ENCODE assay signal across 25 mouse cellular contexts in the genomic region with DNA sequence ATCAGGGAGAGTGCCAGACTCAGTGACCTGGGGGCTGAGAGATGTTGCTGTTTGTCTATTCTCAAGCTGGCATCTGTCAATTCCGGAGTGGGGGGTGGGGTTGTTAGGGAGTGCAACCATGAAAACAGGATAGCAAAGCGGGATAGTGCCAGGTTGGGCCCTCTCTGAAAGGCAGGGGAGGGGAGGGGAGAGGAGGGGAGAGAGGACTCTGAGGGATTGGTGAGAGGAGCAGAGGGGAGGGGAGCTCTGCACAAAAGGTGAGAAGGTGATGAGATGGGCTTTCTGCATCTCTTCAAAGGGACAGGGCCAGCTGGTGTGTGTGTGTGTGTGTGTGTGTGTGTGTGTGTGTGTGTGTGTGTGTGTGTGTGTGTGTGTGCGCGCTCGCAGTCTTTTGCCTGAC.
DNase-seq lines count a peak whose midpoint lies in the region; ATAC-seq and TF ChIP-seq lines count a peak whose summit lies in the region.
"Had no signal": no experiment of that assay in that cellular context is flagged by ENCODE, and none has a peak within 500 bp of the region (broad histone marks: within the 10 kb centered on the region; RNA-seq: fewer than 3 reads in every experiment).

No protein-coding gene starts in this region.

- no peaks in the 10 kb centered on the region for H3K4me1 ChIP-seq in forebrain, embryonic 11.5 days (replicated peaks; ENCODE audit: control insufficient read depth, insufficient read depth, low read length)
- H3K4me1 ChIP-seq in forebrain, embryonic 14.5 days (ENCODE audit: control insufficient read depth, insufficient read depth, low read length): no peaks in the 10 kb centered on the region
- H3K4me1 ChIP-seq in midbrain, embryonic 12.5 days: no peaks in the 10 kb centered on the region
- no peaks in the 10 kb centered on the region for H3K4me1 ChIP-seq in midbrain, embryonic 14.5 days (ENCODE audit: control insufficient read depth, insufficient read depth, low read length)
- H3K4me1 ChIP-seq: embryonic facial prominence, embryonic 12.5 days; embryonic facial prominence, embryonic 15.5 days; forebrain, embryonic 12.5 days; heart, embryonic 13.5 days had no signal

- 67% methylated on average over 3 of the region's 5 CpGs for WGBS in forebrain, embryonic 11.5 days
- WGBS in forebrain, embryonic 14.5 days: 75% methylated on average over 5 of the region's 5 CpGs
- WGBS in midbrain, embryonic 12.5 days: 25% methylated on average over 2 of the region's 5 CpGs
- WGBS in midbrain, embryonic 14.5 days: 79% methylated on average over 5 of the region's 5 CpGs

- peak; percentile 64; the same call in 1 of the 2 replicates for ATAC-seq in forebrain, embryonic 11.5 days (replicated peaks; ENCODE audit: low FRiP score)
- ATAC-seq in forebrain, embryonic 14.5 days: no peak
- 0 out of 2 replicates have a peak, but pooled peaks have one; percentile 23 for ATAC-seq in midbrain, embryonic 12.5 days (ENCODE audit: low FRiP score, low read depth)
- no peak for ATAC-seq in midbrain, embryonic 14.5 days (ENCODE audit: low FRiP score, low TSS enrichment)
- ATAC-seq: CD4-positive, CD25-positive, alpha-beta regulatory T cell, adult 4 months; forebrain, embryonic 16.5 days; hindbrain, postnatal 0 days; inflammation-experienced regulatory T-cells, adult 6 months; intestine, embryonic 16.5 days had no signal

- no peaks in the 10 kb centered on the region for H3K36me3 ChIP-seq in forebrain, embryonic 11.5 days (ENCODE audit: control insufficient read depth, insufficient read depth, low read length)
- H3K36me3 ChIP-seq in forebrain, embryonic 14.5 days (ENCODE audit: control insufficient read depth, insufficient read depth, low read length): no peaks in the 10 kb centered on the region
- no peaks in the 10 kb centered on the region for H3K36me3 ChIP-seq in midbrain, embryonic 12.5 days
- no peaks in the 10 kb centered on the region for H3K36me3 ChIP-seq in midbrain, embryonic 14.5 days (ENCODE audit: control insufficient read depth, insufficient read depth, low read length)
- H3K36me3 ChIP-seq: embryonic facial prominence, embryonic 12.5 days; embryonic facial prominence, embryonic 15.5 days; forebrain, embryonic 12.5 days; heart, embryonic 13.5 days had no signal

- no peak for TF ChIP-seq POLR2A in brain, embryonic 14.5 days (IDR thresholded peaks at IDR 0.05; ENCODE audit: borderline replicate concordance, extremely low read depth, insufficient read depth, insufficient read length, poor library complexity, severe bottlenecking)

- H3K4me3 ChIP-seq in forebrain, embryonic 11.5 days (ENCODE audit: low read depth, low read length): no peak overlapping the region
- no peak overlapping the region for H3K4me3 ChIP-seq in forebrain, embryonic 14.5 days (ENCODE audit: low read depth, low read length)
- no peak overlapping the region for H3K4me3 ChIP-seq in midbrain, embryonic 12.5 days
- H3K4me3 ChIP-seq in midbrain, embryonic 14.5 days (replicated peaks; ENCODE audit: low read depth, low read length): no peak overlapping the region
- H3K4me3 ChIP-seq: embryonic facial prominence, embryonic 12.5 days; embryonic facial prominence, embryonic 15.5 days; forebrain, embryonic 12.5 days; gastrocnemius, adult 2 months; heart, embryonic 13.5 days had no signal

- H3K4me2 ChIP-seq in forebrain, embryonic 11.5 days (ENCODE audit: low read depth, low read length, severe bottlenecking): no peak overlapping the region
- H3K4me2 ChIP-seq in forebrain, embryonic 14.5 days (ENCODE audit: low read length): no peak overlapping the region
- no peak overlapping the region for H3K4me2 ChIP-seq in midbrain, embryonic 12.5 days (replicated peaks)
- no peak overlapping the region for H3K4me2 ChIP-seq in midbrain, embryonic 14.5 days (ENCODE audit: low read length)
- H3K4me2 ChIP-seq: embryonic facial prominence, embryonic 12.5 days; embryonic facial prominence, embryonic 15.5 days; forebrain, embryonic 12.5 days; heart, embryonic 13.5 days; hindbrain, embryonic 14.5 days had no signal

- no peak for TF ChIP-seq CTCF in brain, embryonic 14.5 days (IDR thresholded peaks at IDR 0.05; ENCODE audit: borderline replicate concordance, extremely low read depth, insufficient read depth, insufficient read length)

- H3K9me3 ChIP-seq in forebrain, embryonic 11.5 days (ENCODE audit: control insufficient read depth, low read length): no peaks in the 10 kb centered on the region
- no peaks in the 10 kb centered on the region for H3K9me3 ChIP-seq in forebrain, embryonic 14.5 days (replicated peaks; ENCODE audit: control insufficient read depth, low read length)
- H3K9me3 ChIP-seq in midbrain, embryonic 12.5 days: no peaks in the 10 kb centered on the region
- no peaks in the 10 kb centered on the region for H3K9me3 ChIP-seq in midbrain, embryonic 14.5 days (ENCODE audit: control insufficient read depth, low read length)
- H3K9me3 ChIP-seq: embryonic facial prominence, embryonic 12.5 days; embryonic facial prominence, embryonic 15.5 days; forebrain, embryonic 12.5 days; heart, embryonic 13.5 days had no signal

- no peak overlapping the region for H3K27ac ChIP-seq in forebrain, embryonic 11.5 days (ENCODE audit: low read depth, low read length)
- no peak overlapping the region for H3K27ac ChIP-seq in forebrain, embryonic 14.5 days (ENCODE audit: low read depth, low read length)
- H3K27ac ChIP-seq in midbrain, embryonic 12.5 days (replicated peaks): no peak overlapping the region
- no peak overlapping the region for H3K27ac ChIP-seq in midbrain, embryonic 14.5 days (replicated peaks; ENCODE audit: low read depth, low read length)
- H3K27ac ChIP-seq: embryonic facial prominence, embryonic 12.5 days; embryonic facial prominence, embryonic 15.5 days; forebrain, embryonic 12.5 days; gastrocnemius, adult 2 months; heart, embryonic 13.5 days; hindbrain, embryonic 14.5 days; hindbrain, postnatal 0 days had no signal

- no peaks in the 10 kb centered on the region for H3K27me3 ChIP-seq in forebrain, embryonic 11.5 days (ENCODE audit: control insufficient read depth, insufficient read depth, low read length)
- H3K27me3 ChIP-seq in forebrain, embryonic 14.5 days (replicated peaks; ENCODE audit: control insufficient read depth, insufficient read depth, low read length): no peaks in the 10 kb centered on the region
- H3K27me3 ChIP-seq in midbrain, embryonic 12.5 days: no peaks in the 10 kb centered on the region
- no peaks in the 10 kb centered on the region for H3K27me3 ChIP-seq in midbrain, embryonic 14.5 days (ENCODE audit: control insufficient read depth, insufficient read depth, low read length)
- H3K27me3 ChIP-seq: embryonic facial prominence, embryonic 12.5 days; embryonic facial prominence, embryonic 15.5 days; forebrain, embryonic 12.5 days; heart, embryonic 13.5 days had no signal

- no peak for DNase-seq in forebrain, embryonic 11.5 days (ENCODE audit: low spot score)
- no peak for DNase-seq in forebrain, embryonic 14.5 days (ENCODE audit: low spot score)
- DNase-seq in midbrain, embryonic 14.5 days: no peak
- DNase-seq in brain, embryonic 14.5 days (ENCODE audit: low read depth): peak; percentile 3
- DNase-seq in mesoderm, embryonic 11.5 days (ENCODE audit: low read depth, low spot score): peak; percentile 3
- DNase-seq: adrenal gland, adult 2 months; adrenal gland, postnatal 14 days; cerebellum, adult 18-20 months; cerebellum, adult 9-10 months; gastrocnemius, adult 2 months; gastrocnemius, postnatal 14 days; heart, adult 18-20 months; heart, postnatal 14 days; heart, postnatal 4 days had no signal

- H3K9ac ChIP-seq in forebrain, embryonic 11.5 days (ENCODE audit: low read length): no peak overlapping the region
- no peak overlapping the region for H3K9ac ChIP-seq in forebrain, embryonic 14.5 days (ENCODE audit: low read length)
- no peak overlapping the region for H3K9ac ChIP-seq in midbrain, embryonic 12.5 days (replicated peaks)
- H3K9ac ChIP-seq in midbrain, embryonic 14.5 days (replicated peaks; ENCODE audit: low read length): no peak overlapping the region
- H3K9ac ChIP-seq: embryonic facial prominence, embryonic 12.5 days; embryonic facial prominence, embryonic 15.5 days; forebrain, embryonic 12.5 days; heart, embryonic 13.5 days; hindbrain, embryonic 14.5 days had no signal

Comparison
In these comparisons a context has a peak if more than half of its experiments do, and no peak if none do; other contexts are left out.
1. ATAC-seq: peak in forebrain, embryonic 11.5 days (single experiment) and midbrain, embryonic 12.5 days (single experiment); none in forebrain, embryonic 14.5 days (single experiment) and midbrain, embryonic 14.5 days (single experiment).
2. DNase-seq: peak in brain, embryonic 14.5 days (single experiment) and mesoderm, embryonic 11.5 days (single experiment); none in forebrain, embryonic 11.5 days (single experiment), forebrain, embryonic 14.5 days (single experiment) and midbrain, embryonic 14.5 days (single experiment).